Mouse (Mus musculus) heart, postnatal 0 days (tissue): ENCODE data around the gene Opa3. TPM values are rescaled to one million over a fixed set of nuclear protein-coding genes. Genes with fewer than 3 reads are reported as not detected.

Experiments used
- ATAC-seq: fragments of 200-750 bp; cut with Nextera tagmentation; 2 replicates; pipeline ENCODE4 v1.8.0; 2017; ENCODE audit warnings: low read depth, moderate number of reproducible peaks, moderate library complexity; ENCODE audit not compliant: insufficient read depth
- DNase-seq: peaks from one replicate; pipeline ENCODE4 v3.0.0-alpha.2; 2016; ENCODE audit warnings: low spot score
- H3K27ac ChIP-seq: fragments of 300-500 bp; sonication (generic); 2 replicates; pipeline ENCODE4 v1.5.1; 2014; ENCODE audit warnings: low read depth, mild to moderate bottlenecking
- H3K27me3 ChIP-seq: fragments of 300-500 bp; sonication (generic); 2 replicates; pipeline ENCODE4 v1.6.1; 2014; ENCODE audit warnings: low read length, mixed read lengths; ENCODE audit not compliant: control insufficient read depth, insufficient read depth
- H3K36me3 ChIP-seq: fragments of 300-500 bp; sonication (generic); replicated peaks from 2 replicates; pipeline ENCODE4 v1.6.1; 2014; ENCODE audit warnings: low read length, mixed read lengths; ENCODE audit not compliant: control insufficient read depth, insufficient read depth
- H3K4me1 ChIP-seq: fragments of 300-500 bp; sonication (generic); 2 replicates; pipeline ENCODE4 v1.6.1; 2014; ENCODE audit warnings: antibody characterized with exemption; ENCODE audit not compliant: control insufficient read depth, insufficient read depth
- H3K4me2 ChIP-seq: fragments of 300-500 bp; sonication (generic); 2 replicates; pipeline ENCODE4 v1.6.1; 2014; ENCODE audit warnings: low read depth, mild to moderate bottlenecking, low read length, moderate library complexity
- H3K4me3 ChIP-seq: fragments of 300-500 bp; sonication (generic); 2 replicates; pipeline ENCODE4 v1.5.1; 2014; ENCODE audit warnings: low read depth, low read length
- H3K9ac ChIP-seq: fragments of 300-500 bp; sonication (generic); replicated peaks from 2 replicates; pipeline ENCODE4 v1.6.1; 2014; ENCODE audit warnings: low read depth, low read length, mixed read lengths
- H3K9me3 ChIP-seq: fragments of 300-500 bp; sonication (generic); replicated peaks from 2 replicates; pipeline ENCODE4 v1.6.1; 2016; ENCODE audit warnings: low read length; ENCODE audit not compliant: control insufficient read depth
- CTCF ChIP-seq: IDR thresholded peaks from 2 replicates; pipeline ENCODE4 v1.5.1; 2016; ENCODE audit warnings: antibody characterized with exemption, control low read depth, low read depth
- EP300 ChIP-seq: IDR thresholded peaks from 2 replicates; pipeline ENCODE4 v1.6.1; 2016; ENCODE audit warnings: antibody characterized with exemption, low read depth
- WGBS: fragments of 180-500 bp; shearing (Covaris S2); extraction: QIAGEN DNeasy Blood & Tissue Kit; methylation state at CpG from one replicate; pipeline ENCODE4 v1.1.7; 2014; 5-methylcytosine and 5-hydroxymethylcytosine counted together
- polyA plus RNA-seq: library from polyadenylated mRNA; unstranded; fragments of >200 nt; fragmentation: Nextera tagmentation; extraction: Ambion mirVana; gene quantifications from 2 replicates; pipeline ENCODE4 v1.2.1, GENCODE M21; 2015
- total RNA-seq: library from RNA; depleted of rRNA; stranded (reverse); fragments of >200 nt; gene quantifications from 2 replicates; pipeline ENCODE4 v1.2.3, GENCODE M21; 2014; ENCODE audit warnings: low replicate concordance

Opa3 gene
- total and polyA plus RNA-seq, 2 experiments from 2014 or later = 40.5 to 56.4 TPM

GRCm38 (mm10) chr7:19269721-19270441 is 41.7 kb downstream of the Opa3 start:
- Histone ChIP-seq H3K9ac (peak overlapping the region; percentile 84), H3K4me2 (peak overlapping the region; percentile 100), H3K27me3 (no peaks in the 10 kb centered on the region), H3K9me3 (no peaks in the 10 kb centered on the region), H3K4me3 (peak overlapping the region; percentile 99), H3K36me3 (peaks cover 14% of the 10 kb centered on the region; the same call in 1 of the 2 replicates), H3K27ac (peak overlapping the region; percentile 96), H3K4me1 (peaks cover 42% of the 10 kb centered on the region)
- ATAC-seq (peak; percentile 81), DNase-seq (peak; percentile 90)
- TF ChIP-seq EP300 (no peak), CTCF (no peak)
- under 1% methylated on average over 10 of the region's 19 CpGs for WGBS

GRCm38 (mm10) chr7:19270509-19271237 is 42.5 kb downstream of the Opa3 start:
- Histone ChIP-seq H3K27me3 (no peaks in the 10 kb centered on the region), H3K9ac (peak overlapping the region; percentile 84), H3K9me3 (no peaks in the 10 kb centered on the region), H3K4me3 (peak overlapping the region; percentile 99), H3K36me3 (0 out of 2 replicates have a peak, but pooled peaks cover 7% of the 10 kb centered on the region), H3K27ac (peak overlapping the region; percentile 96), H3K4me1 (peaks cover 34% of the 10 kb centered on the region), H3K4me2 (peak overlapping the region; percentile 100)
- TF ChIP-seq EP300 (no peak), CTCF (no peak)
- DNase-seq = peak; percentile 19
- WGBS = 0% methylated on average over 18 of the region's 21 CpGs
- no peak for ATAC-seq

DNA sequence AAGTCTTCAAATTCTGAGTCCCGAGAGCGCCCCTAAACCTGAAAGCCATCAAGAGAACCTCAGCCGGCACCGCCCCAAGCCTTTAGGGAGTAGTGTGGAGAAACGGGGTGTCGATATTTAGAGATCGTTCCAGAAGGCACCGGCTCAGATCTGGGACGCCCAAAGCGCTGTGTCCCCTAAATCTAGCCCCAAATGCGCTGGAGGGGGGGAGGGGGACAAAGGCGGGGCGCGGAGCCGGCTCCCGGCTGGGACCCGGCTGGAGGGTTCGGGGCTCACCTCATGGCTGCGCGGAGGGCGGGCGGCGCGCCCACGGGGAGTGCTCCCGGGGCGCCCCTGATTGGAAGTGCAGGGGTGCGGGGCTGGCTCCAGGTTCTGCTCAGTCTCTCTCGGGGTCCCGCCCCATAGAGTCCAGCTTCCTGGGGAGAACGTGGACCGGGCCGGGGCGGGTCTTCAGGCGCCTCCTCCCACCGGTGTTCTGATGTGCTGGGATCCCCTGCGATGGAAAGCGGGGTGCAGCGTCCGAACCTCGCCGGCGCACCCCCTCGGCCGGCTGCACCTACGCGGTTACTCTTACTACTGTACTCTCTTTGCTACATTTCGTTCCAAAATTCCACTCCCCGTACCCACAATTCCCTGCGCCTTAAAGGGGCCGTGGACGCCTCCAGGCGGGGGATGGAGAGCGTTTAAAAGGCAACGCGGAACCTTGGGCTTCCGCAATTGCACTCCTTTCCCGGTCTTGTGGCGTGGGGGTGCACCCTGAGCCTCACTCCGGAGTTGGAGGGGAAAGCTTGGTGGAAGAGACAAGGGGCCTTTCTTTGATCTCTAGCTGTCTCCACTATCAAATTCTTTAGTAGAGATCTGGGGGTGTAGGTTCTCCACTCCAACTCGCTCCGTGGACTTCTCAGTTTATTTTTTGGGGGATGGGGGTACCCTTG is 43.4 kb downstream of the Opa3 start, which contains the start of gene Vasp:
TSS of gene Vasp (minus strand) at position 580 of the 935 bp plus-strand sequence.
- ATAC-seq = peak; percentile 59
- no peaks in the 10 kb centered on the region for H3K9me3 ChIP-seq
- no peaks in the 10 kb centered on the region for H3K27me3 ChIP-seq
- 0 out of 2 replicates have a peak, but pooled peaks cover 7% of the 10 kb centered on the region for H3K36me3 ChIP-seq
- H3K9ac ChIP-seq = peak within 1 kb of the TSS; percentile 84
- DNase-seq = peak; percentile 83
- H3K4me2 ChIP-seq = peak within 1 kb of the TSS; percentile 100
- peaks cover 26% of the 10 kb centered on the region for H3K4me1 ChIP-seq
- under 1% methylated on average over 60 of the region's 62 CpGs for WGBS
- H3K4me3 ChIP-seq = peak within 1 kb of the TSS; percentile 99
- TF ChIP-seq CTCF = no peak
- TF ChIP-seq EP300 = no peak
- peak within 1 kb of the TSS; percentile 96 for H3K27ac ChIP-seq

DNA sequence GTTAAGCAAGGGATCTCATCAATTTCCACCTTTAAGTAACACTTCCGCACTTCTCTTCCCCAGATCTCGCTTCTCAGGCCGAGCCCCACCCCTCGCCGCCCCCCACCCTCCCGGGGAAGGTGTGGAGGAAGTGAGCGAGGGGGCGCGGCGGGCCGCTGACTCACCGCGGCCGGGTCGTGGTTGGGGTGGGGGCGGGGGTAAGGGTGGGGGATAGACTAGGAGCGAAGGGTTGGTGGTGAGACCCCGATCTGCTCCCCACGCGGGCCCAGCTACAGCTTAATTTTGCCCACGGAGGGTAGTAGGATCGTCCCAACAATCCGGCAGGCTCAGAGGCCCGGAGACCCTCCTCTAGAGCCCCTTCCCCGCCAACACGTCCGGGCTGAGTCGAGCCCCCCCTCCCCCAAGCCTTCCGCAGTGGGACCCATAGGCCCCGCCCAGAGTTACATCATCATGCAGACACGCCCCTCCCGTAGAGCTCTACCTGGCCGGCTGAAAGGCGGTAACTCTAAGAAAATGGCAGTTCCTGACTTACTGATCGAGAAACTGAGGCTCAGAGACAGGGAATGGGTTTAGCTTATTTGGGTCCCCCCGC is 44.1 kb downstream of the Opa3 start:
- H3K36me3 ChIP-seq = 0 out of 2 replicates have a peak, but pooled peaks cover 7% of the 10 kb centered on the region
- H3K4me1 ChIP-seq = peaks cover 18% of the 10 kb centered on the region
- WGBS = under 1% methylated on average over 36 of the region's 36 CpGs
- H3K4me2 ChIP-seq = peak overlapping the region; percentile 100
- DNase-seq = peak; percentile 34
- ATAC-seq = peak; percentile 37
- peak overlapping the region; percentile 84 for H3K9ac ChIP-seq
- H3K27ac ChIP-seq = peak overlapping the region; percentile 96
- H3K27me3 ChIP-seq = no peaks in the 10 kb centered on the region
- TF ChIP-seq CTCF (no peak), EP300 (no peak)
- no peaks in the 10 kb centered on the region for H3K9me3 ChIP-seq
- H3K4me3 ChIP-seq = peak overlapping the region; percentile 99

DNA sequence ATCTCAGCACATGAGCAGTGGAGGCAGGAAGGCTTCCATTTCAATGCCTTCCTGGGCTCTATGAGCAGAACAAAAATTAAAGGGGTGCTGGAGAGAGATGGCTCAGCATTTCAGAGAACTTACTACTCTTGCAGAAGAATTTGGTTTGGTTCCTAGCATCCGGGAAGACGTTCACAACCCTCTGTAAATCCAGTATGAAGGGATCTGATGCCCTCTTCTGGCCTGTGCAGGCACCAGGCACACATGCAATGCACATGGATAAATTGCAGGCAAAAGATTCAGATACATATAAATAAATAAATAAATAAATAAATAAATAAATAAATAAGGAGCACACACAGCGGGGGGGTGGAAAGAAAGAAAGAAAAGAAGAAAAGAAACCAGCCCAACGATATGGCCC is 48.1 kb downstream of the Opa3 start:
- H3K36me3 ChIP-seq = no peaks in the 10 kb centered on the region
- peaks cover 15% of the 10 kb centered on the region; the same call in 1 of the 2 replicates for H3K4me1 ChIP-seq
- H3K27ac ChIP-seq = no peak overlapping the region
- H3K9ac ChIP-seq = no peak overlapping the region
- no peak overlapping the region for H3K4me2 ChIP-seq
- no peak for TF ChIP-seq EP300
- 0 out of 2 replicates have a peak, but pooled peaks have one; percentile 19 for TF ChIP-seq CTCF
- WGBS = 54% methylated on average over 4 of the region's 4 CpGs
- no peaks in the 10 kb centered on the region for H3K9me3 ChIP-seq
- peaks cover 38% of the 10 kb centered on the region for H3K27me3 ChIP-seq
- no peak overlapping the region for H3K4me3 ChIP-seq
- no peak for DNase-seq
- ATAC-seq = no peak
